Mouse (Mus musculus): ENCODE measurements at regions not wholly inside any gene's neighbourhood (a gene's known extent, or its start where the extent isn't known, plus 50 kb on each side); places are given as distances from the start of the nearest gene placed in this dataset.

GRCm38 (mm10) chr8:41588157-41588556, 171.3 kb upstream of the Frg1 start:
- TF ChIP-seq POLR2A (IDR thresholded peaks at IDR 0.05; ENCODE audit: borderline replicate concordance, insufficient read depth, low read length) (no peak), CTCF (IDR thresholded peaks at IDR 0.05; ENCODE audit: borderline replicate concordance, insufficient read depth, low read depth, low read length) (no peak)
- 54% methylated on average over 2 of the region's 2 CpGs for WGBS
- no peak for DNase-seq
- no peaks in the 10 kb centered on the region for H3K4me1 ChIP-seq (ENCODE audit: control insufficient read depth, insufficient read depth, low read length)
- no peaks in the 10 kb centered on the region for H3K27me3 ChIP-seq (ENCODE audit: control insufficient read depth, insufficient read depth, low read length)
- no peak overlapping the region for H3K4me3 ChIP-seq (replicated peaks; ENCODE audit: insufficient read depth, low read depth, low read length)
- H3K27ac ChIP-seq (ENCODE audit: insufficient read depth, low read length) = no peak overlapping the region

- no peaks in the 10 kb centered on the region for H3K27me3 ChIP-seq (ENCODE audit: control insufficient read depth, insufficient read depth, low read length)
- TF ChIP-seq POLR2A (IDR thresholded peaks at IDR 0.05; ENCODE audit: borderline replicate concordance, insufficient read depth, low read length) = no peak
- TF ChIP-seq CTCF (IDR thresholded peaks at IDR 0.05; ENCODE audit: borderline replicate concordance, insufficient read depth, low read depth, low read length) = peak; percentile 73
- H3K27ac ChIP-seq (ENCODE audit: insufficient read depth, low read length) = no peak overlapping the region
- H3K4me3 ChIP-seq (replicated peaks; ENCODE audit: insufficient read depth, low read depth, low read length) = no peak overlapping the region
- peak; percentile 50 to 62 for DNase-seq
- WGBS = 39% methylated on average over 10 of the region's 10 CpGs
- no peaks in the 10 kb centered on the region for H3K4me1 ChIP-seq (ENCODE audit: control insufficient read depth, insufficient read depth, low read length)
Observed at GRCm38 (mm10) chr8:41573027-41573885, 156.4 kb upstream of the Frg1 start.

- Histone ChIP-seq H3K4me3 (replicated peaks; ENCODE audit: insufficient read depth, low read depth, low read length) (no peak overlapping the region), H3K27ac (ENCODE audit: insufficient read depth, low read length) (no peak overlapping the region), H3K27me3 (ENCODE audit: control insufficient read depth, insufficient read depth, low read length) (no peaks in the 10 kb centered on the region), H3K4me1 (ENCODE audit: control insufficient read depth, insufficient read depth, low read length) (no peaks in the 10 kb centered on the region)
- TF ChIP-seq CTCF (IDR thresholded peaks at IDR 0.05; ENCODE audit: borderline replicate concordance, insufficient read depth, low read depth, low read length) (no peak), POLR2A (IDR thresholded peaks at IDR 0.05; ENCODE audit: borderline replicate concordance, insufficient read depth, low read length) (no peak)
- DNase-seq = no peak
- WGBS = 79% methylated on average over 6 of the region's 6 CpGs
Observed at GRCm38 (mm10) chr8:41570566-41570965, 153.7 kb upstream of the Frg1 start.

GRCm38 (mm10) chr8:41561995-41562394, 145.1 kb upstream of the Frg1 start:
- no peaks in the 10 kb centered on the region for H3K27me3 ChIP-seq (ENCODE audit: control insufficient read depth, insufficient read depth, low read length)
- 13% methylated on average over 14 of the region's 14 CpGs for WGBS
- DNase-seq = peak in 1 of 2 experiments; percentile 3
- no peak overlapping the region for H3K27ac ChIP-seq (ENCODE audit: insufficient read depth, low read length)
- H3K4me3 ChIP-seq (replicated peaks; ENCODE audit: insufficient read depth, low read depth, low read length) = no peak overlapping the region
- TF ChIP-seq POLR2A (IDR thresholded peaks at IDR 0.05; ENCODE audit: borderline replicate concordance, insufficient read depth, low read length) (no peak), CTCF (IDR thresholded peaks at IDR 0.05; ENCODE audit: borderline replicate concordance, insufficient read depth, low read depth, low read length) (no peak)
- no peaks in the 10 kb centered on the region for H3K4me1 ChIP-seq (ENCODE audit: control insufficient read depth, insufficient read depth, low read length)

- TF ChIP-seq POLR2A (IDR thresholded peaks at IDR 0.05; ENCODE audit: borderline replicate concordance, insufficient read depth, low read length) = no peak
- TF ChIP-seq CTCF (IDR thresholded peaks at IDR 0.05; ENCODE audit: borderline replicate concordance, insufficient read depth, low read depth, low read length) = no peak
- H3K4me3 ChIP-seq (replicated peaks; ENCODE audit: insufficient read depth, low read depth, low read length) = no peak overlapping the region
- H3K27ac ChIP-seq (ENCODE audit: insufficient read depth, low read length) = no peak overlapping the region
- DNase-seq = no peak
- no peaks in the 10 kb centered on the region for H3K27me3 ChIP-seq (ENCODE audit: control insufficient read depth, insufficient read depth, low read length)
- no peaks in the 10 kb centered on the region for H3K4me1 ChIP-seq (ENCODE audit: control insufficient read depth, insufficient read depth, low read length)
- 43% methylated on average over 3 of the region's 3 CpGs for WGBS
Observed at GRCm38 (mm10) chr8:41556819-41557218, 139.9 kb upstream of the Frg1 start.

- no peak for TF ChIP-seq POLR2A (IDR thresholded peaks at IDR 0.05; ENCODE audit: borderline replicate concordance, insufficient read depth, low read length)
- no peak for TF ChIP-seq CTCF (IDR thresholded peaks at IDR 0.05; ENCODE audit: borderline replicate concordance, insufficient read depth, low read depth, low read length)
- no peak for DNase-seq
- Histone ChIP-seq H3K4me3 (replicated peaks; ENCODE audit: insufficient read depth, low read depth, low read length) (no peak overlapping the region), H3K27ac (ENCODE audit: insufficient read depth, low read length) (no peak overlapping the region), H3K4me1 (ENCODE audit: control insufficient read depth, insufficient read depth, low read length) (no peaks in the 10 kb centered on the region), H3K27me3 (ENCODE audit: control insufficient read depth, insufficient read depth, low read length) (no peaks in the 10 kb centered on the region)
- 83% methylated on average over 8 of the region's 8 CpGs for WGBS
Observed at GRCm38 (mm10) chr8:41552747-41553534, 136.1 kb upstream of the Frg1 start.

GRCm38 (mm10) chr8:41551925-41552414, 135.1 kb upstream of the Frg1 start:
- TF ChIP-seq CTCF (IDR thresholded peaks at IDR 0.05; ENCODE audit: borderline replicate concordance, insufficient read depth, low read depth, low read length) (no peak), POLR2A (IDR thresholded peaks at IDR 0.05; ENCODE audit: borderline replicate concordance, insufficient read depth, low read length) (no peak)
- DNase-seq = no peak

More at GRCm38 (mm10) chr8:41551925-41552414, 135.1 kb upstream of the Frg1 start:
- Histone ChIP-seq H3K27ac (ENCODE audit: insufficient read depth, low read length) (no peak overlapping the region), H3K4me3 (replicated peaks; ENCODE audit: insufficient read depth, low read depth, low read length) (no peak overlapping the region), H3K27me3 (ENCODE audit: control insufficient read depth, insufficient read depth, low read length) (no peaks in the 10 kb centered on the region), H3K4me1 (ENCODE audit: control insufficient read depth, insufficient read depth, low read length) (no peaks in the 10 kb centered on the region)
- WGBS = 91% methylated on average over 15 of the region's 15 CpGs

Data from cerebellum, adult 2 months (tissue).